Mouse (Mus musculus) cerebellum, adult 9-11 months (tissue): ENCODE measurements around the gene Sftpa1.

Source experiments
- DNase-seq: peaks from one replicate; pipeline ENCODE4 v3.0.0; 2022

Gene Sftpa1

DNA sequence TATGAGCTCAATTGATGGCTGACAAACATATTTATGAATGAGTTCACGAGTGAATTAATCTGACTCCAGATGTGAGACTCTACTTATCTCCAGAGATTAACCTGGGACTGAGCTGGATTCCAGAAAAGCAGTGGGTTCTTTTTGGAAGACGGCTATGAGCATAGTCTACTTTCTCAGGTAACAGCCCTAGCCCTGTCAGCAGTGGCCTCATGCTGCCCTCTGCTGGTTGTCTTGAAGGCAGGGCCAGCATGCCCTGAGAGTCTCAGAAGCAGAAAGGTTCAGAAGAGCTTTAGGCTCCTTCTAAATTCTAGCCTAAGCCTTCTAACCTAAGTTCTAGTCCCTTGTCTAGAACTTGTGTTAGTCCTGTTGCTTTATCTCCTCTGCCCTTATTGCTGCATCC is 31.1 kb downstream of the Sftpa1 start:
- no peak for DNase-seq

DNA sequence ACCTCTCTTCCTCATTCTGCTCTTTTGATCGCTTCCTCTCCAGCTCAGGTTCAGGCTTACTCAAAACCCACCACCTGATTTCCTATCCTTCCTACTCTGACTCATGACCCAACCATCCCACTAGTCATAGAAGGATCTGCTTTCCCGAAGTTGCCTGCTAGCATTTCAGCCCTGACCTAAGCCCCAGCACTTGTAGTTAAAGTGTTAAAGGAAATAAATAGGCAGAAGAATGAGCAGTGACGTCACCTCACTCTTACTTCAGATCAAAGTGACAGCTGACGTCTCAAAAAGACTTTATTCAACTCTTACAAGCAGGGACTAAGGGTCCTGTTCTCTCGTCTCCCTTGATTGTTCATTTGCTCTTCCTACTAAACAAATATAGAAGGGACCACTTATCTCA is 35.7 kb downstream of the Sftpa1 start:
- no peak for DNase-seq

DNA sequence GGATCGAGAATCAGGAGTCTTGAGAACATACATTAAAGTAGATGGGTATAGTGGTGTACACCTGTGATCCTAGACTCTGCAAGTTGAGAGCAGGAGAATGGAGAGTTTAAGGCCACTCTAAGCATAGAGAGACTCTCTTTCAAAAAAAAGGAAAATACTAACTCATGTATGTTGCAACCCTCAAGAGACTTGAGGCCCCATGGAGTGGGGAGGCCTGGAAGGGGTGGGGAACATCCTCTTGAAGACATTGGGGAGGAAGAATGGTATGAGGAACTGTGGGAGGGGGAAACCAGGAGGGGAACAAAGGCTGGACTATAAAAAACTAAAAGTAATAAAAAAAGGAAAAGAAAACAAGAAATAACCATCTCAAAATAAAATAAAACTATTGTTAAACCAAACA is 37.0 kb downstream of the Sftpa1 start:
- DNase-seq: no peak

DNA sequence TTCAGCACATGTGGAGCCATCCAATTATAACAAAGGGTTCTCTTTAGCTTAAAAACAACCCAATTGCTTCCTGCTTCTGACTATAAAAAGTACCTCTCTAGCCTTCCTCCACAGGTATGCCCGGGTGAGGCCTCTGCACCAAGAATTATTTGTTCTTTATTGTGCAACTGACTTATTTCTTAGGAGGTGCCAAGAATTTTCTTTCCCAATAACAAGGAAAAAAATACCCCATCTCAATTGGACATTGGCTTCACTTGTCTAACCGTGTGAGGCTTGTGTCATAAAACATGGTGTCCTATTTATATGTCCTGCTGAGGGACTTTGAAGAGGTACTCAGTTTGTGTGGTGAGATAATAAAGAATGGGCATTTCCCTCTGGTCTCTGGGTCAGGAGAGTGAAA is 38.9 kb downstream of the Sftpa1 start:
- DNase-seq: no peak

DNA sequence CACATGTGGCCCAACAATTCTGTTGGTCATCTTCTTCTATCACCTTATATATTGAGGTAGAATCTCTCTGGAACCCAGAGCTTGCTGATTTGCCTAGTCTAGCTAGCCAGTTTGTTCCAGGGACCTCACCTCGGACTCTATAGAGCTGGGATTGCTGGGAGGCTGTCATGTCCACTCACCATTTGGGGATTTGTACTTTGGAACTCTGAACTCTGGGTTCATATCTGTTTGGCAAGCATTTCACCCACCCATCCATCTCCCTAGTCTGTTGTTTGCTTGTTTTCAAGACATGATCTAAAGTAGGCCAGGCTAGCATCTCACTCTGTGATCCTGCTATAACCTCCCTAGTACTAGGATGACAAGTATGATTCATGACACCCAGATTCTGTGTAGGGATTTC is 43.2 kb downstream of the Sftpa1 start:
- no peak for DNase-seq

DNA sequence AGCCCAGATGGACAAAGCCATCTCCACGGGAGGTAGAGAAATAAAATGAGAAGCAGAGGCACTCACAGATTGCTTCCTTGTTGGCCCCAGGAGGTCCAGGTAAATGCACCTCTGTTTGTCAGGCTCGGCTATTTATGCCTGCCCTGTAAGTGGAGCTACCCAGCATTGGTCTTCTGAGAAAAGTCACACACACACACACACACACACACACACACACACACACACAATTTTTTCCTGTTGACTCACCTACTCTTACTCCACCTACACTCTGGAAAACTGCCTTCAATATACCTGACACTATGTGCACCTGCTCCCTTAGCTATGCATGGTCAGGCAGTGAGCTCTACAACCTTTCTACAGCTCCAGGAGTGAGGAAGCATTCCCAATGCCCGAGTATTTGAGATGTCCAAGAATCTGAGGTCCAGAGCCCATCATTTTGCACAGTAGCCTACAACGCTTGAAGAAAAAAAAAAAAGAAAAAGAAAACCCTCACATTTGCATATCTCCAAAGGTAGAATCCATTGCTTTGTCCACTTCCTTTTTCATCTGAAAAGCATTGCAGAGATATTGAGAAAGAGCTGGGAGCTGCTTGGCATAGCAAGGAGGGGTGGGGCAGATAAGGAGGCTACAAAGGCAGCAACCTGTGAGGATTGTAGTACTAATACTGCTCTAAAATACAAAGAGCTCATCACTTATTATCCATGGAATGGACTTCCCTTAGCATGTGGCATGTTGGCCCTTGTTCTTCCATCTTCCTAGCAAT is 53.7 kb downstream of the Sftpa1 start, which contains the start of gene Sftpd:
TSS of gene Sftpd (minus strand) at position 91 of the 763 bp plus-strand sequence.
- no peak for DNase-seq
